Mouse (Mus musculus): ENCODE data around the gene Aqp5.

Aqp5 gene

DNA sequence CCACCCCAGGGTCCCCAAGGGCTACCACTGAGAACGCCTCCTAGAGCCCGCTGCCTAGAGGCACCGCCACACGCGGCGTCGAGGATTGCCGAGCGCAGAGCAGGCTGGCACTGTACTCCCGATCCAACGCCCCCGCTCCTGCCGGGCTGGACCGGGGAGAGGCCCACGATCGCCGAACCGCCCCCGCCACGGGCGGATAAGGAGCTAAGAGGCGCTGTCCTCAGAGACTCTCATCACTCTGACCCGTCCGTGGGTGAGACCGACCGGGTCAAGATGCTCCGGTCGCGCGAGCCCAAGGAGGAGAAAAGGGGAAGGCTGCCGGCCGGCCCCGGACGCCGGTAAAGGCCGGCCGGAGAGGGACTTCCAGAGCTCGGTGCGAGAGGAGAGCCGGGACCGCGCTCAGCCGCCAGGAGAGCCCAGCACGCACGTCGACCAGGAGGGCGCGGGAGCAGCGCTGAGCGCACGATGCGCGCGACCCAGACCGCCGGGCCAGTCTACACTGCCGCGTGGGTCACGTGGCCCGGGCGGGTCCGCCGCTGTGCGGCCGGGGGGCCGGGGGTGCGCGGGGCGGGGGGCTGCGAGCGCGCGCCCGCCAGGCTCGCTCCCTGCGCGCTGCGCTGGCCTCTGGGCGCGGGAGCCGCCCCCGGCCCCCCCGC is at the start of gene Aqp5:
Gene Aqp5, plus strand, starts transcription at position 354 of the 656 bp plus-strand sequence.
- in situ Hi-C loops (cut with MboI, MseI), result no loop called here

- in situ Hi-C loops (cut with MboI, MseI), result no loop called here
Observed at GRCm38 (mm10) chr15:99544047-99544446, 46.5 kb upstream of the Aqp5 start.

GRCm38 (mm10) chr15:99546596-99546995 is 44.0 kb upstream of the Aqp5 start:
- in situ Hi-C loops (cut with MboI, MseI), result no loop called here

DNA sequence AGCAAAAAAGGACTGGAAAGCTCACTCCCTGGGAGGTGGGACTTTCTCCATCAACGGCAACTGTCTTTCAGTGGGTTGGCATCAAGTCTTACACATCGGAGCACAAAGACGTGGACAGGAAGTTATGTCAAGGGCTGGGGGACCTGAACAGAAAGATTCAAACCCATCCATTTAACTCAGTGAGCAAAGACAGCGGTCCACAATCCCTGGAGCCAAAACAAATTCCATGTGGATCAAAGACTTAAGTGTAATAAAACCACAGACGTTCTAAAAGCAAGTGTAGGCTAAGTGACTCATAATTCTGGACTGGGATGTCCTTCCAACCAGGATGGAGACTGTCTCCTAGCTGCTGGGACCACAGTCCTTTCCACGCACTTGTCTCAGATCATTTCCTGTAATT is 42.9 kb upstream of the Aqp5 start:
- in situ Hi-C loops (cut with MboI, MseI), result no loop called here

DNA sequence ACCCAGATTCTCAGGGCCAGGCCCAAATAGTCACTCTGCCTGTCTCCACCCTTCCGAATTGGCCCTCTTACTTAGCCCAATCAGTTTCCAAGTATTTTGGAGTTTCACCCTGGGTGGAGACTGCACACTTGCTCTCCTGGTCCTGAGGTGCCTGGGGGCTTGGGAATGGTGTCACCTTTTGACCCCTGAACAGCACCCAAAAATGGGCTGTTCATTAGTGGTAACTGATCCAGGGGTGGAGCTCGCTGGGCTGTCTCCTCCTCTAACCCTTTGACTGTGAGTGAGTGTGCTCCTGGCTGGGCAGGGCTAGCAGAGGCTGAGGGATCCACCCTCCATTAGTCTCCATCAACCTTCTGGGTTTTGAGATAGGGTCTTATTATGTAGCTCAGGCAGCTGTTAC is 40.7 kb upstream of the Aqp5 start:
- in situ Hi-C loops (cut with MboI, MseI), result no loop called here

DNA sequence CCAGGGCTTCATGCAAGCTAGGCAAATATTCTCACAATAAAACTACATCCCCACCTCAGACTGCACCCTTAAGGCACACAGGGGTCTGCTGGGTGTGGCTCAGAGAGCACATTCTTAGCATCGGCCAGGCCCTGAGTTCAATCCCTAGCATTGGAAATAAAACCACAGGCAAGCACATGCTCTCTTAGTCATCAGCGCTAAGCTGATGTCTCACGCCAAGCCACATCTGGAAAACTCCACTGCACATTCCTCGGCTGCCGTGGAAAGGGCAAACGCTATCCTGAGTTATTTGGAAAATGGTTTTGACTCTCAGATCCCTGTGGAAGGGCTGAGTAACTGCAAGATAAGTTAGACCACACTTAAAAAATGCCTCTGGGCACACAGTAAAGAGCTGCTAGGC is 36.8 kb upstream of the Aqp5 start:
- in situ Hi-C loops (cut with MboI, MseI), result no loop called here

GRCm38 (mm10) chr15:99558947-99559346 is 31.6 kb upstream of the Aqp5 start:
- in situ Hi-C loops (cut with MboI, MseI), result no loop called here

DNA sequence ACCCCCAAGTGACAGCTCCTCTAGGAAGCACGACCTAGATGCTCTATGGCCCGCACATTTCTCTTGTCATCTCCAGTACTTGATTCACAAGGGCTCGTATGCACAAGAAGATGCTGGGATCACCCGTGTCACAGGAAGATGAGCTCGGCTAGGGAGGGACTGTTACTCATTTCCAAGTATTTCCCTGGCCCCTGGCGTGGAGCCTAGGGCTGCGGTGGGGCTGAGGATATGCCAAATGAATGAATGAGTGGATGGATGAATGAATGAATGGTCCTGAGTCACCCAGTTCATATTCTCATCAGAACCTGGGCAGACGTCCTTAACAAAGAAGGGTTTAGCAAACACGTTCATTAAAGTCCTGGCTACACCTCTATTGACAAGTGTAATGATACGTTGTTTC is 30.3 kb upstream of the Aqp5 start:
- in situ Hi-C loops (cut with MboI, MseI), result no loop called here

DNA sequence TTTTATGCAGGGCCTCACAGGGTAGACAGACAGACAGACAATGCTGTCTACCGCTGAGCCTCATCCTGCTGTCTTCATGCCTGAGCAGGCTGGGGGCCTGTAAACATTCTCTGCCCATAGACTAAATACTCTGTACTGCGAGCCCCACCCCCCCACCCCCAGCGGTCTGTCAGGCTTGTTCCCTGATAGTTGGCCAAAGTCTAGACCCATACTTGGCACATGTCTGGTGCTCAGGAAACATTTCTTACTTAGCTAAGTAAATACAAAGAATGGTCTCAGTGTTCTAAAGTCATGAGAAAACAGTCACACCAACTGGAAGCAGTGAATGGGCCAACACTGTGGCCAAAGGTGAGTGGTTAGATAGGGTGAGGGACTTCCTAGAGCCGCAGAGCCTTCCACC is 23.2 kb upstream of the Aqp5 start:
- in situ Hi-C loops (cut with MboI, MseI), result no loop called here

GRCm38 (mm10) chr15:99568682-99569081 is 21.9 kb upstream of the Aqp5 start:
- in situ Hi-C loops (cut with MboI, MseI), result no loop called here

GRCm38 (mm10) chr15:99569123-99569522 is 21.5 kb upstream of the Aqp5 start:
- in situ Hi-C loops (cut with MboI, MseI), result no loop called here

DNA sequence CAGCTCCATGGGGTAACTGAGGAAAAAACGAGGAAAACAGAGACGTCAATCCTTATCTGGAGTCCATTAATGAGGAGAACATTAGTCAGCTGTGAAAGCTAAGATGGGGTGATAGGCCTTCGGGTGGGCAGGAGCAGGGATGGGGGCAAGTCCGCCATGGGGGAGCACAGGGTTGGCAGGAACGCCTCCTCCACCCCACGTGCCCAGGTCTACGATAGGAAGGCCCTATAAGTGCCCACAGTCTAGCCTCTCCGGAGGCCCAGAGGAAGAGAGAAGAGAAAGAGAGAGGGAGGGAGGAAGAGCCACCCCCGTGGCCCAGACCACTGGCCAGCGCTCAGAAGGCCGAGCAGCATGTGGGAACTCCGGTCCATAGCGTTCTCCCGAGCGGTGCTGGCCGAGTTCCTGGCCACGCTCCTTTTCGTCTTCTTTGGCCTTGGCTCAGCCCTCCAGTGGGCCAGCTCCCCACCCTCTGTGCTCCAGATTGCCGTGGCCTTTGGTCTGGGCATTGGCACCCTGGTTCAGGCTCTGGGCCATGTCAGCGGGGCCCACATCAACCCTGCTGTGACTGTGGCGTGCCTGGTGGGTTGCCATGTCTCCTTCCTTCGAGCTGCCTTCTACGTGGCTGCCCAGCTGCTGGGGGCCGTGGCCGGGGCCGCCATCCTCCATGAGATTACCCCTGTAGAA is 11.6 kb upstream of the Aqp5 start, which contains the start of gene Aqp2:
Gene Aqp2, plus strand, starts transcription at position 254 of the 684 bp plus-strand sequence.
- in situ Hi-C loops (cut with MboI, MseI), result no loop called here

- in situ Hi-C loops (cut with MboI, MseI), result loop anchor here (5.0 kb wide), 2 partner anchors 81 to 314 kb away; no protein-coding TSS in a partner anchor
Observed at GRCm38 (mm10) chr15:99583463-99584344, 6.9 kb upstream of the Aqp5 start.

- in situ Hi-C loops (cut with MboI, MseI), result loop anchor here (5.0 kb wide), 2 partner anchors 82 to 313 kb away; no protein-coding TSS in a partner anchor
Observed at GRCm38 (mm10) chr15:99584407-99585202, 6.0 kb upstream of the Aqp5 start.

GRCm38 (mm10) chr15:99585741-99586140 is 4.8 kb upstream of the Aqp5 start:
- in situ Hi-C loops (cut with MboI, MseI), result no loop called here

DNA sequence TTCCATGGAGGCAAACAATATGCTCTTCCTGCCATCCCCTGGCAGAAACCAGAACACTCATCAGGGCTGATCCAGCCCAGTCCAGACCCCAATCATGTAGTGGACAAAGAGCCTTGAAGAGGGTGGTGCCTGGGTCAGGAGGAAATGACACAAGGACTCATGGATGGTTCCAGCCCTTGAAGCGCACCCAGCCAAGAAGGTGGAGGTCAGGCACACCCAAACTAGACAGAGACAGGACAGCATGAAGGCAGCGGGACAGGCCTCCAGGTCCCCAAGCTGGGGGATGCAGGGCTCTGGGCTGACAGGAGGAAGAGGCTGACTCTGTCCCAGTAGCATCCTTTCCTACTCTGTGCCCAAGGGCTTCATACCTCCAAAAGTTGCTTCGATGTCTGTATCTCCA is 4.1 kb upstream of the Aqp5 start:
- in situ Hi-C loops (cut with MboI, MseI), result no loop called here

- in situ Hi-C loops (cut with MboI, MseI), result no loop called here
Observed at GRCm38 (mm10) chr15:99589237-99589636, 1.3 kb upstream of the Aqp5 start.

GRCm38 (mm10) chr15:99589704-99590103 is 878 bp upstream of the Aqp5 start:
- in situ Hi-C loops (cut with MboI, MseI), result no loop called here

DNA sequence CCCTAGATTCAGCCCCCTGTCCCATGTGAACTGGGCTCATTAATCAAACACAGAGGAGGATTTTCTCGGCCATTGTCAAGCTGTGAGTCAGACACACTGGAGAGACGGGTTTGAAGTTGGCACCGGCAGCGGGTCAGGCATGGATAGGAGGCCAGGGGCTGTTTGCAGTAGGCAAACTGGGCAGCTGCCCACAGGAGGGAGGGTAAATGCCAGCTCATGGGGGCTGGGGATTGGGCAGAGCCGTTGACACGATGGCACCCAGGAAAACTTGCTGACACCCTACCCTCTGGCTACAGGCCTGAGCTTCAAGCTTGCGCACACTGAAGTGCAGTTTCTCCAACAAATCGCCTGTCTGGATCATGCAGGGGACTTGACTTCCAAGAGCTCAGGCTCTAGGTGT is 1.6 kb downstream of the Aqp5 start:
- in situ Hi-C loops (cut with MboI, MseI), result no loop called here

DNA sequence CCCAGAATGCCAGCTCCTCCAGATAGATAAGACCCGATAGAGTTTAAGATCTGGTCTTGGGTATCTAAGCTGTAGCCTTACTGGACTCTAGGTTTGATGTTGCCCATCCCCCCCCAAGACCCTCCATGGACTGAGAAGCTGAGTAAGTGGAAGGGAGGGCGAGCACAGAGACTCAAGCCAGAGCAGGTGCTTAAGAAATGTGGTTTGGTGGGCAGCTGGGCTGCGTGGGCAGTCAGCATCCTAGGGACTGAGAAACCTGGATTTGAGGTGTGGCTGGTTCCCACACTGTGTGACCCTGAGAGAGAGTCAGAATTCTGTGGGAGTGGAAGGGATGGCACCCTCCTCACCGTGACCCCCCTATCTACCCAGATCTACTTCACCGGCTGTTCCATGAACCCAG is 2.3 kb downstream of the Aqp5 start:
- in situ Hi-C loops (cut with MboI, MseI), result no loop called here

DNA sequence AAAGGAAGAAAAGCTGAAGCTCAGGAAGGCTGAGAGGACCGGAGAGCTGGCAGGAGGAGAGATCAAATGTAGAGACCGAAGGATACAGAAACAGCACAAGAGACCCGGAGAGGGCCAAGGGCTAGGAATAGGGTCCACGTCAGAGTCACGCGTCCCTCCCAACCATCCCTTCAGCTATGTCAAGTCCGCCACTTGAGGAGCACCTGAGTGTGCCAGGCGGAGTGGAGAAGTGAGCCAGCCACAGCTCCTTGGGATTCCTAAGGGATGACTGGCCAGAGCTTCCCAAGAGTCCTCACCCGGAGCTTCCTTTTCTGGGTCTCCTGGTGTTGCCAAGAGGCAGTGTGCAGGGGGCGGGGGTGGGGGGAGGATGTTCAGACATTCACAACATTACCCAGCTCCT is 4.4 kb downstream of the Aqp5 start:
- in situ Hi-C loops (cut with MboI, MseI), result loop anchor here (5.0 kb wide), 1 partner anchor 77 kb away; the partner anchor contains the start of gene Asic1

All from T-helper 1 cell (primary cell).